Mouse (Mus musculus) heart, embryonic 14.5 days (tissue): Measurements from ENCODE around the gene Srebf2. TPM values are rescaled to one million over a fixed set of nuclear protein-coding genes. Genes with fewer than 3 reads are reported as not detected.

ENCODE experiments used
- ATAC-seq: fragments of 200-750 bp; cut with Nextera tagmentation; 2 replicates; pipeline ENCODE4 v1.8.0; 2017; ENCODE audit warnings: low read depth, moderate TSS enrichment; ENCODE audit not compliant: insufficient number of reproducible peaks, insufficient read depth, low FRiP score
- H3K27ac ChIP-seq, 2 experiments: fragments of 200-500 bp in 1 of 2; fragments of 300-500 bp in 1 of 2; sonication (generic) in 1 of 2; replicated peaks in 1 of 2; 2 replicates each; pipeline ENCODE4 v1.5.1; 2012 to 2014; ENCODE audit warnings: low read depth in 2 of 2, low read length in 2 of 2, control low read depth in 1 of 2, mild to moderate bottlenecking in 1 of 2, mixed read lengths in 1 of 2; ENCODE audit not compliant: control insufficient read depth in 1 of 2, insufficient read depth in 1 of 2
- H3K27me3 ChIP-seq: fragments of 300-500 bp; sonication (generic); 2 replicates; pipeline ENCODE4 v1.6.1; 2014; ENCODE audit warnings: mild to moderate bottlenecking, low read length, control low read depth; ENCODE audit not compliant: control insufficient read depth, insufficient read depth
- H3K36me3 ChIP-seq: fragments of 300-500 bp; sonication (generic); 2 replicates; pipeline ENCODE4 v1.6.1; 2014; ENCODE audit warnings: mild to moderate bottlenecking, control low read depth, low read length, mixed read lengths; ENCODE audit not compliant: control insufficient read depth, insufficient read depth
- H3K4me1 ChIP-seq, 2 experiments: fragments of 200-500 bp in 1 of 2; fragments of 300-500 bp in 1 of 2; sonication (generic) in 1 of 2; 2 replicates each; pipeline ENCODE4 v1.6.1; 2012 to 2014; ENCODE audit warnings: low read length in 2 of 2, control low read depth in 1 of 2, mixed read lengths in 1 of 2; ENCODE audit not compliant: control insufficient read depth in 2 of 2, insufficient read depth in 2 of 2
- H3K4me2 ChIP-seq: fragments of 300-500 bp; sonication (generic); 2 replicates; pipeline ENCODE4 v1.6.1; 2014; ENCODE audit warnings: mild to moderate bottlenecking, low read length
- H3K4me3 ChIP-seq, 2 experiments: fragments of 200-500 bp in 1 of 2; fragments of 300-500 bp in 1 of 2; sonication (generic) in 1 of 2; 2 replicates each; pipeline ENCODE4 v1.5.1; 2012 to 2014; ENCODE audit warnings: low read length in 2 of 2, mild to moderate bottlenecking in 2 of 2, control low read depth in 1 of 2, low read depth in 1 of 2, moderate library complexity in 1 of 2; ENCODE audit not compliant: control insufficient read depth in 1 of 2, insufficient read depth in 1 of 2
- H3K9ac ChIP-seq: fragments of 300-500 bp; sonication (generic); 2 replicates; pipeline ENCODE4 v1.6.1; 2014; ENCODE audit warnings: mild to moderate bottlenecking, low read length
- H3K9me3 ChIP-seq: fragments of 300-500 bp; sonication (generic); 2 replicates; pipeline ENCODE4 v1.6.1; 2016; ENCODE audit warnings: low read length, control low read depth; ENCODE audit not compliant: control insufficient read depth
- WGBS: fragments of 180-500 bp; shearing (Covaris S2); extraction: QIAGEN DNeasy Blood & Tissue Kit; methylation state at CpG from one replicate; pipeline ENCODE4 v1.1.7; 2014; 5-methylcytosine and 5-hydroxymethylcytosine counted together
- polyA plus RNA-seq: library from polyadenylated mRNA; unstranded; fragments of >200 nt; fragmentation: Nextera tagmentation; extraction: Ambion mirVana; gene quantifications from 2 replicates; pipeline ENCODE4 v1.2.1, GENCODE M21; 2014

The Srebf2 gene
- polyA plus RNA-seq, 1 experiment from 2014 or later = 59.8 TPM

DNA sequence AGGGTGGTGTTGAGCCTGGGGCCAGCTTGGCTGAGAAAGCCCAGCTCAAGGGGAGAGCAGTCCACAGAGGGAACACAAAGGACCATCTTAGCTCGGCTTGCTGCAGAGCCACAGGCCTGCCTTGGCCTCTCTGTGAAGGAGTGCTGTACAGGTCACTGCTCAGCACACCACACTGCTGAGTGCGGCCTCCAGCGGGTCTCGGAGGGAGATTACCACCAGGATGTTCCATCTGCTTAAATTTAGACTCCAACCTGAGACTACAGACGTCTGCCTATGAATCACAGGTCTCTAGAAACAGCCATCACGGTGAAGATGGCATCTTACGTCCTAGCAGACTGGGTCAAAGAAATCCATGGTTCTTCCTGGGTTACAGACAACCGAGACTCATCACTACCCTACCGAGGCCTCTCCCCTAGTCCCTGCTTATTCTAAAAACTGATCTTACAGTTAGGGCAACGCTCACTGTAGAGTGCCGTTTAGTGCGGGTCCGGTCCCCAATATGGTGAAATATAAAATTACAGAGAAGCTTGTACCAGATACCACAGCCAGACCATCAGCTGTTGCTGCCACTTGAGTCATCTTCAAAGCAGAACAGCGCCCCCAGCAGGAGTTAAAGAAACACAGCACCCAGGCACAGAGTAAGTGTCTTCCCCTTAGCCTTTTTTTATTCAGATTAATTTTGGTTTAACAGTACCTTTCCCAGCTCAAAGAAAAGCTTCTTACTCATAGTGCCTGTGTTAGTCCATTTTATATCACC lies 74.3 kb downstream of the Srebf2 start:
- no peak overlapping the region for H3K4me2 ChIP-seq
- H3K4me3 ChIP-seq = no peak overlapping the region
- H3K9ac ChIP-seq = no peak overlapping the region
- H3K4me1 ChIP-seq = peaks cover 9 to 26% of the 10 kb centered on the region in 2 experiments; a peak in 3 of 4 replicates
- 72% methylated on average over 14 of the region's 14 CpGs for WGBS
- peaks cover 81% of the 10 kb centered on the region for H3K27me3 ChIP-seq
- no peaks in the 10 kb centered on the region for H3K9me3 ChIP-seq
- H3K36me3 ChIP-seq = no peaks in the 10 kb centered on the region
- ATAC-seq = no peak
- no peak overlapping the region for H3K27ac ChIP-seq

DNA sequence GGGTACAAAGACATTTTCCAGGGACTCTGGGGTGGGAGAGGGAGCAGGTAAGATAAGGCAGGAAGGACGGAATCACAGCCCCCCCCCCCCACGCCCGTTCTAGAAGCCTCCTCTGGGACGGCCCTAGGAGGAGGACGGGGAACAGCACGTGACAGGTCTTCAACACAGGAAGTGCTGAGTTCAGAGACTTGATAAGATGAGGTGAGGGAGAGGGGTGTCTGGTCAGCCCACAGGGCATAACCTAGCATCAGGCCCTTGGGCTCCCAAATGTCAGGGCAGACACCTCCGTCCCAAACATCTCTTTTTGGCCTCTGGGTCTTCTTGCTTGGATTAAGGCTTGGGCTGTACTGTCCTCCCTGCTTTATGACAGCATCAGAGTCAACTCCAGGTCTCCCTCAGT lies 76.3 kb downstream of the Srebf2 start:
- 12% methylated on average over 7 of the region's 7 CpGs for WGBS
- Histone ChIP-seq H3K9ac (no peak overlapping the region), H3K9me3 (no peaks in the 10 kb centered on the region), H3K36me3 (no peaks in the 10 kb centered on the region), H3K27ac (no peak overlapping the region), H3K27me3 (peaks cover 67% of the 10 kb centered on the region), H3K4me3 (no peak overlapping the region), H3K4me2 (no peak overlapping the region), H3K4me1 (peaks cover 4 to 15% of the 10 kb centered on the region in 2 experiments; a peak in 3 of 4 replicates)
- ATAC-seq = no peak

DNA sequence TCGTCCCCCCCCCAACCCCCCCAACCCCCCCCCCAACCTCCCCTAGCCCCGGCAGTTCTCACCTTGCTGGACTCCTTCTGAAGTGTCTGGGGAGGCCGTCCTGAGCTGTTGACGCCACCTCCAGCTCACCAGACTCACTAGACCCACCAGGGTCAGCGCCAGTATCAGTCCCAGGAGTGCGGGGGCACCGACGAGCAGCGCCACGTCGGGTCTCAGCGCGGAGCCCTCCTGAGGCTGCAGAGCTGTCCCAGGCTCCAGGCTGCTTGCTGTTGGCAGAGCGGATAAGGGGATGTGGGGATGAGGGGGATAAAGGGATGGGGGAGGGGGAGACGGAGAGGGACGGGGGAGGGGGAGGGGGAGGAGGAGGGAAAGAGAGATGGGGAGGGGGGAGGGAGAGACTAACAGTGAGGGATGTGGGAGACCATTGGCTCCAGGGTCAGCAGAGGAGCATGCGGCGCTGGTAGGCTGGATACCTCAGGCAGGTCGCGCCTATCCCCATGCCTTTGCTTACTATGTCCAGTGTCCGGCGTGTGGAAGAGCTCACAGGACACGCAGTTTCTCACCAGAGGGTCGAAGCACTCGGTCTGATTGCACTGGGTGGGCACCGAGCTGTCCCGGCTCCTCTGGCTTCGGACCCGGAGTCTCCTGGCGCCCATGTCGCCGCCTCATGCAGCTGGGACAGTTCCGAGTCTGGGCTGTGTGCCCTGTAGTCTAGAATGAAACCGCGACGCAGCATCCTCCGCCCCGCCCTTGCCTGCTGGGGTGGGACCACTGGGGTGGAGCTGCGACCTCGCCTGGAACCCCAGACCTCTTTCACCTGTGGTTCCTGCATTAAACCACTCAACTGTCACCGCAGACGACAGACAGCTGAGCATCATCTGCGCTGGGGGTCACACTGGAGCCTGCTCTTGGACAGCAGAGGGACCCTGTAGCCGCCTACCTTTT lies 76.9 kb downstream of the Srebf2 start, which contains the start of gene Tnfrsf13c:
Gene Tnfrsf13c, minus strand, starts transcription at position 713 of the 945 bp plus-strand sequence.
- H3K27ac ChIP-seq = no peak within 1 kb of the TSS
- H3K27me3 ChIP-seq = peaks cover 61% of the 10 kb centered on the region
- peak within 1 kb of the TSS; percentile 23 to 40; a peak in 3 of 4 replicates for H3K4me3 ChIP-seq
- no peaks in the 10 kb centered on the region for H3K36me3 ChIP-seq
- WGBS = under 1% methylated on average over 44 of the region's 44 CpGs
- H3K4me2 ChIP-seq = peak within 1 kb of the TSS; percentile 67
- no peaks in the 10 kb centered on the region for H3K9me3 ChIP-seq
- no peak for ATAC-seq
- H3K9ac ChIP-seq = peak within 1 kb of the TSS; percentile 30; the same call in 1 of the 2 replicates
- peaks cover 4 to 15% of the 10 kb centered on the region in 2 experiments; a peak in 3 of 4 replicates for H3K4me1 ChIP-seq

DNA sequence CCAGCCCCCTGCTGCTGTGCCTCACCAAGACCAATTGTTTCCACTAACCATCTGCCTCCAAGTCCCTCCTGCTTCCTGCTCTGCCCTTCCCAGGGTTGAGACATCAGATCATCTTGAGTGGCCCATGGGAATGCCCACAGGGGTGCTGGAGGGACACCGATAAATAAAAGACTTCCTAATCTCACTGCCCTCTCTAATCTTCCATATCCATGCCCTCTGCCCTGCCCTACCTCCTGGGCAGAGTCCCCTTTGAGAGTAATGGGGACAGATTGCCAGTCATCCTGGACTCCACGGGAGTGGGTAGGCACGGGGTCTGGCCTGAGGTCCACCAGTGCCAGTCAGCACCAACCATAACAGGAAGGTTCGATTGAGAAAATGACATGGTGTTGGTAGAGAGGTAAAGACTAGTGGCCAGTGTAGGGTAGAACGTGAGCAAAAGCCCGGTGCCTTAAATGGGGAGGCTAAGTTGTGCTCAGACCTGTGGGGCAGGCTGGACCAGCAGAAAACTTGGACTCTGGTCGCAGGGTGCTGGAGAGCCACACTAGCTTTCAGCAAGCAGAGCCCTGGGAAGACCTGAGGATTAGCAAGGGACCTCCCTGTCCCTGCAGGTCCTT lies 77.7 kb downstream of the Srebf2 start:
- no peak overlapping the region for H3K27ac ChIP-seq
- H3K9me3 ChIP-seq = no peaks in the 10 kb centered on the region
- ATAC-seq = no peak
- H3K36me3 ChIP-seq = no peaks in the 10 kb centered on the region
- peak overlapping the region in 1 of 2 experiments; percentile 40; a peak in 1 of 4 replicates for H3K4me3 ChIP-seq
- H3K27me3 ChIP-seq = peaks cover 57% of the 10 kb centered on the region
- H3K9ac ChIP-seq = no peak overlapping the region
- 27% methylated on average over 7 of the region's 7 CpGs for WGBS
- peaks cover 4 to 20% of the 10 kb centered on the region in 2 experiments; a peak in 3 of 4 replicates for H3K4me1 ChIP-seq
- peak overlapping the region; percentile 67 for H3K4me2 ChIP-seq

DNA sequence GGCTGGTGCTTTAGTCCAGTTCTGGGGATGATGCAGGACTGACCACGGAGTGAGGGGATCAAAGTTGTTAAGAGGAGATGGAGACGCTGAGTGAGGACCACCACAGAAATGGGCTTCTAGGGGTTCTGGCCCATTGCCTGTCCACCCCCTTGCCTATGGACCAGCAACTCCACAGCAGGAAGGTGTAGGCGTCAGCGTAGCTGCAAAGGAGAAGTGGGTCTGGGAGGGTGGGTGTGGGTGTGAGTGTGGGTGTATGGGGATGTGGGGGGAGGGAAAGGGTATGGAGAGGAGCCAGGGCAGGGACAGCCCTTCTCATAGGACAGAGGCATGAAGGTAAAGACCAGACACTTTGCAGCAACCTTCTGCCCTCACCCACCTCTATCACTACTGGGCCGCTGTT lies 78.8 kb downstream of the Srebf2 start:
- ATAC-seq = no peak
- no peak overlapping the region for H3K27ac ChIP-seq
- no peak overlapping the region for H3K4me2 ChIP-seq
- H3K36me3 ChIP-seq = no peaks in the 10 kb centered on the region
- H3K27me3 ChIP-seq = peaks cover 52% of the 10 kb centered on the region
- no peak overlapping the region for H3K4me3 ChIP-seq
- peaks cover 4 to 24% of the 10 kb centered on the region in 2 experiments; a peak in 3 of 4 replicates for H3K4me1 ChIP-seq
- no peak overlapping the region for H3K9ac ChIP-seq
- H3K9me3 ChIP-seq = no peaks in the 10 kb centered on the region
- 85% methylated on average over 5 of the region's 5 CpGs for WGBS

DNA sequence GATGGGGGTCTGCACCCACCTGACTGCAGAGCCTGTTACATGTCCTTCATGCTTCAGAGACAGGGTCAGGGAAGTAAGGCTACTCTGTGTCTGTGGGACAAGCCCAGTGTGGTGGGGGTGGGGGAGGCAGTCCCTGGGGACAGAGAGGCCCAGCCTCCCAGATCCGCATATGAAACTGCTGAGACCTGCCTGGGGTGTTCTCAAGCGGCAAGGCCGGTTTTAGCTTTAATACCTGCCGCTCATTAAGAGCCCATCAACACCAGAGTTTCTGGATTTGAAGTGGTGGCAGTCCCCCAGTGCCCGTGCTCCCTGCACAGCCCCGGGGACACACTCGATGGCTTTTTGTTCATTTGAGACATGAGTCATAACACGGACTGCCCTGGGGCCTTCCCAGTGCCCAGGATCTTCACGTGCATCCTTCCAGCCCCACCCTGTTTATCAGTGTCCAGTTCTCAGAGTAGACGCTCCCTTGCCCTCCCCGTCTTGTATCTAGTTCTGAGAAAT lies 82.6 kb downstream of the Srebf2 start:
- Histone ChIP-seq H3K4me1 (peaks cover 0 to 9% of the 10 kb centered on the region in 2 experiments; a peak in 2 of 4 replicates), H3K27me3 (peaks cover 17% of the 10 kb centered on the region), H3K36me3 (peaks cover 7% of the 10 kb centered on the region), H3K27ac (no peak overlapping the region), H3K4me2 (no peak overlapping the region), H3K4me3 (no peak overlapping the region), H3K9me3 (no peaks in the 10 kb centered on the region), H3K9ac (peak overlapping the region; percentile 25; the same call in 1 of the 2 replicates)
- 30% methylated on average over 11 of the region's 11 CpGs for WGBS
- ATAC-seq = no peak

DNA sequence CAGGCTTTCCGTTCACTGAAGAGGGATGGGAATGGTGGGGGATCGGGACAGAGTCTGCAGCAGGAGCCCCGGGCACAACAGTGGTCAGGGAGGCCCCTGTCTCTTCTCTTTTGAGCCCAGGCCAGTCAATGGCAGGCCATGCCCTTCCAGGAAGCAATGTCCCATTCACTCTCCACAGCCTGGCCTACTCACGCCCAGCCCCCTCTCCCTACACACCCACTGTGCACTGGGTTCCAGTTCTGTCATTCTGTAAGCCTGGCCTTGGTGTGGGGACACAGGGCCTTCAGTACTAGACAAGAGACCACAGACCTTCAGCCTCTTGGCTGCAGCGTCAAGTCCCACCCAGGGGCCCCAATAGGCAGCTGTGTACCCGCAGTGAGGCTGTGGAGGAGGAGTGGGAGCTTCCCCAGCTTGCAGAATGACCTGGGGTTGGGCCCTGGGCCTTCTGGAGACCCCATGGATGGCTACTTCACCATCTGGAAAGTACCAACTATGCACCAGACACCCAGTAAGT lies 83.2 kb downstream of the Srebf2 start:
- WGBS = 74% methylated on average over 6 of the region's 6 CpGs
- Histone ChIP-seq H3K36me3 (peaks cover 7% of the 10 kb centered on the region), H3K9ac (no peak overlapping the region), H3K27me3 (peaks cover 11% of the 10 kb centered on the region), H3K4me1 (peaks cover 0 to 9% of the 10 kb centered on the region in 2 experiments; a peak in 2 of 4 replicates), H3K9me3 (no peaks in the 10 kb centered on the region), H3K27ac (no peak overlapping the region), H3K4me3 (no peak overlapping the region), H3K4me2 (no peak overlapping the region)
- no peak for ATAC-seq
